Mouse (Mus musculus): ENCODE data around the gene Ndufc2. TPM values are rescaled to one million over a fixed set of nuclear protein-coding genes. Genes with fewer than 3 reads are reported as not detected.
A peak's percentile ranks its signal among the peaks of the same experiment; 100 is the strongest.

The Ndufc2 gene
- polyA plus RNA-seq, 1 experiment from 2014 or later = 303 TPM

DNA sequence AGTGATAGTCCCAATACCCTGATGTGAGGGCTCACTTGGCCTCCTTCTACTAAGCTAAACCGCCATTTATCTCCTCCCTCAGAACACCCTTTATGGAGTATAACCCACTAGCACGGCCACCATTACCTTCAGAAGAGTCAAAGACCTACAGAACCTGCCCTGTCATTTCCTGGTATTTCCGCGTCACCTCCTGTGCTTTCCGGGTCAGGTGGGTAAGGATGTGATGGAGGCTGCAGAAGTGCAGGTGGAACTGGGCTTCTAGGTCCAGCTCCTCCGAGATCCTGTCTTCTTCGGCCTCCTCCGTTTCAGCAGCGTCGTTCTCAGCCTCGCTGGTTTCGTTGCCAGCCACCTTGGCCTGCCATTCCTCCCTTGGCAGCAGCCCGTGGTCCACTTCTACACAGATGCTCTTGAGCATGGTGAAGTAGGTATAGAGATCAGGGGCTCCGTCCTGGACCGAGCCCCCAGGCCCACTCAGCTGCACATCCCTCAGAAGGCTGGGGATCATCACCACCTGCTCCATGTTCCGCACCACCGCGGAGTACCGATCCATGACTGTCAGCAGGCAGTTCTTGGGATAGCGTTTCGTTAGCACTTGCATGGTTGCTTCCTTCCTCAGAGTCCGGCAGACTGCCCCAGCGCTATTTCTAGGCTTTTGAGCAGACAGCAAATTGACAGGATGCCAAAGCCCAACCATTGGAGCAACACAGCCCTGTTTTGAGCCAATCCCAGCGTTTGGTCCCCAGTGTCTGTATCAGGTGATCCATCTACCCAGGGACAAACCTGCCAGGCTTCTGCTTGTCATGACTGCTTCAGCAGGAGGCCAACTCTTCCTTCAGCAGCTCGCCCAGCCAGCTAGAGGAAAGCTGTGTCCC lies 17.3 kb downstream of the Ndufc2 start, which contains the start of gene Thrsp:
Gene Thrsp, minus strand, starts transcription at position 825 of the 872 bp plus-strand sequence.
- Histone ChIP-seq H3K27me3 (no peaks in the 10 kb centered on the region), H3K4me2 (no peak within 1 kb of the TSS), H3K36me3 (0 out of 2 replicates have a peak, but pooled peaks cover 6% of the 10 kb centered on the region), H3K4me3 (no peak within 1 kb of the TSS), H3K9ac (no peak within 1 kb of the TSS), H3K27ac (no peak within 1 kb of the TSS), H3K4me1 (peaks cover 4% of the 10 kb centered on the region; the same call in 1 of the 2 replicates), H3K9me3 (no peaks in the 10 kb centered on the region)
- no peak for ATAC-seq (ENCODE audit: insufficient number of reproducible peaks, low FRiP score, low TSS enrichment, low read depth)
- 76% methylated on average over 25 of the region's 25 CpGs for WGBS

DNA sequence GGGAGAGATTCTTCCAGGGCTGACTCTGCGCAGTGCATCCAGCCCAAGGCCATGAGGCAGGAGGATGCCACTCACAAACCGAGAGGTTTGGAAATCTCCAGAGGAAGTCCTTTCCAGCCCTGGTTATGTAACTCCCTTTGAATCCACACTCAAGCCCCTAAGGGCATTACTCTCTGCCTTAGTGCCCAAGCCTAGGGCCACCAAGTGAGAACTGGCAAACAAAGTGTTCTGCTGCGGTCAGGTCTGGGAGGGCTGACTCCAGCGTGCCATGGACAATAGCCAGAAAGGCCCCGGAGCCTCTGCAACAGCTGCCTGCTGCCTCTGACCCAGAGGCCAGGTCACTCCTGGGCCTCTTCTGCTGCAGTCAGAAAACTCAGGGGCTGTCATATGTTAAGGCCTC lies 18.9 kb downstream of the Ndufc2 start:
- no peak overlapping the region for H3K27ac ChIP-seq
- H3K36me3 ChIP-seq = no peaks in the 10 kb centered on the region
- no peak overlapping the region for H3K4me3 ChIP-seq
- H3K9me3 ChIP-seq = no peaks in the 10 kb centered on the region
- peaks cover 4% of the 10 kb centered on the region; the same call in 1 of the 2 replicates for H3K4me1 ChIP-seq
- no peak overlapping the region for H3K9ac ChIP-seq
- WGBS = 80% methylated on average over 5 of the region's 5 CpGs
- no peak for ATAC-seq (ENCODE audit: insufficient number of reproducible peaks, low FRiP score, low TSS enrichment, low read depth)
- H3K4me2 ChIP-seq = no peak overlapping the region
- H3K27me3 ChIP-seq = no peaks in the 10 kb centered on the region

DNA sequence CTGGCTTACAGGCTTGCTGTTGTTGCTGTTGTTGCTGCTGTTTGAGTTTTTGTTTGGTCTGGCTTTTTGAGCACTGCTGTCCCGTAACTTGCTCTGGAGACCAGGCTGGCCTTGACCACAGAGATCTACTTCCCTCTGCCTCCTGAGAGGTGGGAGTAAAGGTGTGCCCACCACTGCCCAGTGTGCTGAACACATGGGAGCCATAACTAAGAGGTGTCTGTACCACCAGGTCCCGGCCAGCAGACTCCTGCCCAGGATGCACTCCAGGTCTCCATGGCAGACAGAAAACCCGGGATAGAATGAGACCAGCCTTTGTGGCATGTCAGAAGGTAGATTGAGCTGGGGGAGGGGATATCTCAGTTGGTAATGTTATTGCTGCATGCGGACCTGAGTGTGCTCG lies 19.4 kb downstream of the Ndufc2 start:
- no peak for ATAC-seq (ENCODE audit: insufficient number of reproducible peaks, low FRiP score, low TSS enrichment, low read depth)
- Histone ChIP-seq H3K9me3 (no peaks in the 10 kb centered on the region), H3K4me2 (no peak overlapping the region), H3K4me1 (peaks cover 4% of the 10 kb centered on the region; the same call in 1 of the 2 replicates), H3K27me3 (no peaks in the 10 kb centered on the region), H3K9ac (no peak overlapping the region), H3K4me3 (no peak overlapping the region), H3K27ac (no peak overlapping the region), H3K36me3 (no peaks in the 10 kb centered on the region)
- WGBS = 73% methylated on average over 5 of the region's 5 CpGs

DNA sequence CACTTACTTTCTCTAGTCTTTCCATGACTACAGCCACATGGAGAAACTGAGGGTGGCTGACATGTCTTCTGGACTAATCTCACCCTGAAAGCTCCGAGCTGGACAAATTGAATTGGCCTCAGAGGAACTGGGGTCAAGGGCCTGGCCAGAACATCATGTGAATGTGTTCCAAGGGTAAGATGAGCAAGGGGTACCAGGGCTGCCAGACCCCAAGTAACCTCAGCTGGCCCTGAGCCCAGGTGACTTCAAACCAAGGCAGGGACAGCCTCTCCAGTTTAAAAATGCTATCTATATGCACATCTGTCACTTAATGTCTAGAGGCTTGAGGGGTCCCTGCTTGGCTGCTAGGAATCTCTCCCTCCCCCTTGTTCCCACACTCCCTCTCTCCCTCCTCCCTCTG lies 20.6 kb downstream of the Ndufc2 start:
- no peaks in the 10 kb centered on the region for H3K27me3 ChIP-seq
- no peaks in the 10 kb centered on the region for H3K9me3 ChIP-seq
- no peak overlapping the region for H3K4me3 ChIP-seq
- H3K27ac ChIP-seq = no peak overlapping the region
- H3K4me2 ChIP-seq = no peak overlapping the region
- H3K4me1 ChIP-seq = peaks cover 6% of the 10 kb centered on the region; the same call in 1 of the 2 replicates
- ATAC-seq (ENCODE audit: insufficient number of reproducible peaks, low FRiP score, low TSS enrichment, low read depth) = no peak
- H3K36me3 ChIP-seq = no peaks in the 10 kb centered on the region
- no peak overlapping the region for H3K9ac ChIP-seq
- WGBS = 78% methylated on average over 1 of the region's 1 CpGs

DNA sequence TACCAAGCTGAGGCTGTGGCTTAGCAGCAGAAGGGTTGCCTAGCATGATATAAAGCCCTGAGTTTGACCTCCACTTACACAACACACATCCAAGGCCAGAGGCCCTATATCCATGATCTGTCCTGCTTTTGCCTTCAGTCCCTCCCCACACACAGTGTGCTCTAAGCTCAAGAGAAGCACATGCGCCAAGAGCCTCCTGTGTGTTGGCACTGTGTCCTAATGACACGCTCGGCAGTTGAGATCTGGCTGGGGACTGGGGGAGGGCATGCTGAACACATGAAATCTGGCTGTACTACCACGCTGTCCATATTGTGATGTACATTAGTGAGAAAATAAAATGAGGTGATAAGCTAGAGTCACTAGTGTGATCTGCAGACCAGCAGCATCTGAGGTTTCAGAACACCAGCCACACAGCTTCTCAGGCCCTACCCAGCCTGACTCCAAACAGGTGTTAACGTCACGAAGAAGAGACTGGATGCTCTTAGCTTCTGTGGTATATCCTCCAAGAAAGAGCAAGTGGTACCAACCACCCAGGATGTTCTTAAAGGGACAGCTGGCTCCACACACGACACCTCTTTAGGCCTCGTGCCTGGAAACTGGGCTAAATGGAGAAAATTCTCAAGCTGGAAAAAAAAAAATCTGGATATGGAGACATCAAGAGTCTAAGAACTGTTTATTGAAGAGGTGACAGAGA lies 21.3 kb downstream of the Ndufc2 start:
- no peaks in the 10 kb centered on the region for H3K36me3 ChIP-seq
- no peaks in the 10 kb centered on the region for H3K27me3 ChIP-seq
- no peak overlapping the region for H3K27ac ChIP-seq
- WGBS = 74% methylated on average over 8 of the region's 8 CpGs
- peaks cover 6% of the 10 kb centered on the region; the same call in 1 of the 2 replicates for H3K4me1 ChIP-seq
- H3K4me3 ChIP-seq = no peak overlapping the region
- no peak overlapping the region for H3K9ac ChIP-seq
- H3K9me3 ChIP-seq = no peaks in the 10 kb centered on the region
- ATAC-seq (ENCODE audit: insufficient number of reproducible peaks, low FRiP score, low TSS enrichment, low read depth) = no peak
- no peak overlapping the region for H3K4me2 ChIP-seq

DNA sequence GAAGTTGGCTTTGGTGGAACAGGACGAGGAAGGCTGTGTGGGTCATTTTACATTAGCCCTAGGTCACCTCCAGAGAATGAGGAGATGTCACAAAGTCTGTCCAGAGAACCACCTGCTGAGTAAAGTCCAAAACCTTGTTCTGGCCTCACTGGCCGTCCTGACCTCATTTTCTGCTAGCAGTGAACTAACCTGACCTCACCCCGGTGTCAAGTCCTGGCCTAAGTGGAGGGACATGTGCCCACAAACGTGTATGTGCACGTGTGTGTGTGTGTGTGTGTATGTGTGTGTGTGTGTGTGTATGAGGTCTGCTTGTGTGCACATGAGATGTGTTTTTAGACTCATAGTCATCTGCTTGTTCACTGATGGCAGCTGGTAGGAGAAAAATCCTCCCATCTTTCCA lies 24.0 kb downstream of the Ndufc2 start:
- 52% methylated on average over 5 of the region's 5 CpGs for WGBS
- Histone ChIP-seq H3K27me3 (no peaks in the 10 kb centered on the region), H3K4me2 (no peak overlapping the region), H3K36me3 (no peaks in the 10 kb centered on the region), H3K4me1 (0 out of 2 replicates have a peak, but pooled peaks cover 2% of the 10 kb centered on the region), H3K27ac (no peak overlapping the region), H3K9ac (no peak overlapping the region), H3K9me3 (no peaks in the 10 kb centered on the region), H3K4me3 (no peak overlapping the region)
- no peak for ATAC-seq (ENCODE audit: insufficient number of reproducible peaks, low FRiP score, low TSS enrichment, low read depth)

DNA sequence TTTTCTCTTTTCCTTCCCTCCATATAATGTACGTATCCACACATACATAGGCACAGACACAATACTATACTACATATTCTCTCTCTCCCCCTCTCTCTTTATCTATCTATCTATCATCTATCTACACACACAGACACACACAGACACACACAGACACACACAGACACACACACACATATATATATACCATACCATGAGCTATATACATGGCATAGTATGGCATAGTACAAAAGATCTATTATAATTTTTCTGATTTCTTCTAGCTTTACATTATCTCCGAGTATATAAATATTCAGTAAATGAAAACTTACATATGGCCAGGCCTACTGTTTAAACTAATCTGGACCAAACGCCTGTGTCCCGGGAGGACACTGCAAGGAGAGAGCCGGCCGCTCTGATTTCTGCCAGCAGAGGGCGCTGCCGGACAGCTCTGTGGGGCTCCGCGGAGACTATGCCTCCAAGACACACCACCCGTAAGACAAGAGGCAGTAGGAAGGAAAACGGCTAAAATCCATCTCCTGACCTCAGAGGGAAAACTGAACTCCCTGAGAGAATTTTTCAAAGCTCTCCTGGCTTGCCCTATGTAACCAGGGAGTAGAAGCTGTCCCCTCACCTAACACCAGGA lies 24.9 kb downstream of the Ndufc2 start:
- H3K4me3 ChIP-seq = no peak overlapping the region
- no peaks in the 10 kb centered on the region for H3K27me3 ChIP-seq
- peak; percentile 68; the same call in 1 of the 2 replicates for ATAC-seq (ENCODE audit: insufficient number of reproducible peaks, low FRiP score, low TSS enrichment, low read depth)
- no peaks in the 10 kb centered on the region for H3K9me3 ChIP-seq
- H3K27ac ChIP-seq = no peak overlapping the region
- H3K4me1 ChIP-seq = peaks cover 5% of the 10 kb centered on the region
- 9% methylated on average over 12 of the region's 12 CpGs for WGBS
- no peak overlapping the region for H3K9ac ChIP-seq
- H3K4me2 ChIP-seq = no peak overlapping the region
- H3K36me3 ChIP-seq = no peaks in the 10 kb centered on the region

DNA sequence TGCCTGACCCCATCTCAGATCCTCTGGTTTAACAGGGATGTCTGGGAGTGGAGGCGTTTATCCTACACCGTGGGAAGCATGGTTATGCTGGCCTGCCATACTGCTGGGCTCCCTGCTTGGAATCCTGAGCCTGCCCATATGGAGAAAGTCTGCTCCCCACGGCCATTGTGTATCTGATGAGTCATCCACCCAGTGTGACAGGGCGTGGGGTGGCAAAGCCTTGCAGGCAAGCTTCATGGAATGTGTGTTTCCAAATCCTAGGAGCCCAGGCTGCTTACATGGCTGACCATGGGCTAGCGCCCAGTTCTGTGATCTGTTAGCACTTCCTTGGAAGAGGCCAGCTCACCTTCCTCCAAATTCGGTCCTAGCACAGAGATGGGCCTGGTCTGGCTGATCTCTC lies 26.8 kb downstream of the Ndufc2 start:
- H3K36me3 ChIP-seq = no peaks in the 10 kb centered on the region
- H3K9me3 ChIP-seq = no peaks in the 10 kb centered on the region
- H3K27me3 ChIP-seq = no peaks in the 10 kb centered on the region
- H3K4me3 ChIP-seq = no peak overlapping the region
- no peak overlapping the region for H3K9ac ChIP-seq
- no peak for ATAC-seq (ENCODE audit: insufficient number of reproducible peaks, low FRiP score, low TSS enrichment, low read depth)
- peaks cover 8% of the 10 kb centered on the region for H3K4me1 ChIP-seq
- WGBS = 68% methylated on average over 6 of the region's 6 CpGs
- no peak overlapping the region for H3K27ac ChIP-seq
- no peak overlapping the region for H3K4me2 ChIP-seq

DNA sequence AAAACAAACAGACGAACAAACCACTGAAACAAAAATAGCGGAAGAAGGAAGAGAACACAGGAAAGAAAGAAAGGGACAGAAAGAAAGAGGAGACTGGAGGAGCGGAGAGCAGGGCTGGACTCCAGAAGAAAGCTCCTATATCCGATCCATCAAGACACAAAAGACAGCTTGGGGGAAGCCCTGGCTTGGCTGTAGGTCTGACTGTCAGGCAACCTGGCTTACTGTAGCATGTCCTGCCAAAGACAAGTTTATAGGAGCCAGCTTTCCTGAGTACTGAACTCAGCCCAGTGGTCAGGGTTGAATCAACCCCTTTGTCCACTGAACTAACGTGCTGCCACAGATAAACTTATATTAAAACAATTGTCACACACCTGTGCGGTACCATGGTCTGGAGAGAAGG lies 27.5 kb downstream of the Ndufc2 start:
- Histone ChIP-seq H3K4me2 (no peak overlapping the region), H3K9ac (no peak overlapping the region), H3K9me3 (no peaks in the 10 kb centered on the region), H3K27me3 (no peaks in the 10 kb centered on the region), H3K4me1 (peaks cover 8% of the 10 kb centered on the region), H3K27ac (no peak overlapping the region), H3K36me3 (no peaks in the 10 kb centered on the region), H3K4me3 (no peak overlapping the region)
- WGBS = 82% methylated on average over 6 of the region's 6 CpGs
- ATAC-seq (ENCODE audit: insufficient number of reproducible peaks, low FRiP score, low TSS enrichment, low read depth) = no peak

DNA sequence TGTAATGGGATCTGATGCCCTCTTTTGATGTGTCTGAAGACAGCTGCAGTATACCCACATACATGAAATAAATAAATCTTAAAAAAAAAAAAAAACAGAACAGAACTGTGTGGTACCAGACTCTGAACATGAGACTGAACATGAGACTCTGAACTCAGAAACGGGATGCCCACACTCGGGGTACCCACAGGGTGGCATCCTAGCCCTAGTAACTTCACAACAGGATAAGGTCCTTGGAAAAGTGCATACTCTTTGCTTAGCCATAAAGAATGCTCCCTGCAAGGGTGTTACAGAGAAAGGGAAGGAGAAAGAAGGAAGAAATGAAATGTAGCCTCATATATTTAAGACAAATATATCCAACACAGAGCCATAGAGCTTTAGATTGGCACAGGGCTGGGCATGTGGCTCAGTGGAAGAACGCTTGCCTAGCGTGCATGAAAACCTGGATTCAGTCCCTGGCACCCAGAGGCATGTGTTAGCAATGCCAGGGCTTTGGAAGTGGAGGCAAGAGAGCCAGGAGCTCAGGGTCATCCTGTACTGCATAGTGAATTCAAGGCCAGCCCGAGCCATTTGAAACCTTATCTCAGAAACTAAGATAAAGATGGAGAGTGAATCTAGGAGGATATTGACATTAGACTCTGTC lies 28.1 kb downstream of the Ndufc2 start:
- Histone ChIP-seq H3K4me1 (peaks cover 8% of the 10 kb centered on the region), H3K36me3 (no peaks in the 10 kb centered on the region), H3K4me3 (no peak overlapping the region), H3K4me2 (no peak overlapping the region), H3K9me3 (no peaks in the 10 kb centered on the region), H3K27ac (no peak overlapping the region), H3K27me3 (no peaks in the 10 kb centered on the region), H3K9ac (no peak overlapping the region)
- WGBS = 74% methylated on average over 5 of the region's 5 CpGs
- ATAC-seq (ENCODE audit: insufficient number of reproducible peaks, low FRiP score, low TSS enrichment, low read depth) = no peak

DNA sequence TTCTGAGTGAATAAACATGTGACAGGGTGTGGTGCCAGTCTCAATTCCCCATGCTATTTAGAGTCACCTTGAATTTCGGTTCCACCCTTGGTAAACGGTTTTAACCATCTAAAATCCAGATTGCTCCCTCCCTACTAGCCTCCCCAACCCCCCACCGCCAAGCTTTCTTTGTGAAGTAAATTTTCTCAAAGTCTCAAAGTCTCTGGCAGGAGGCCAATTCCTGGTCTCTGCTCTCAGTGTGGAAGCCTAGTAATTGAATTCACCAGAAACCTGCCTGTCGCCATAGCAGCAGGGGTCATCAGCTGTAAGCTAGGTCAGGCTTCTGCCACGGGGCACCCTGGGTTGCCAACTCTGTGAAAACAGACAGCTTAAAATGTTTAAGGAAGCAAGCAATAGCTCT lies 29.9 kb downstream of the Ndufc2 start:
- Histone ChIP-seq H3K27me3 (no peaks in the 10 kb centered on the region), H3K9ac (no peak overlapping the region), H3K27ac (no peak overlapping the region), H3K36me3 (no peaks in the 10 kb centered on the region), H3K9me3 (no peaks in the 10 kb centered on the region), H3K4me1 (peaks cover 8% of the 10 kb centered on the region), H3K4me3 (no peak overlapping the region), H3K4me2 (no peak overlapping the region)
- no peak for ATAC-seq (ENCODE audit: insufficient number of reproducible peaks, low FRiP score, low TSS enrichment, low read depth)
- 2% methylated on average over 5 of the region's 5 CpGs for WGBS

Data from limb, embryonic 15.5 days (tissue).